ENCODE assay signal across 28 mouse cellular contexts in genomic region chr1:140226673-140227072, GRCm38 (mm10). TPM values are rescaled to one million over a fixed set of nuclear protein-coding genes. Genes with fewer than 3 reads are reported as not detected.
DNase-seq lines count a peak whose midpoint lies in the region; ATAC-seq and TF ChIP-seq lines count a peak whose summit lies in the region.
"Had no signal": no experiment of that assay in that cellular context is flagged by ENCODE, and none has a peak within 500 bp of the region (broad histone marks: within the 10 kb centered on the region; RNA-seq: fewer than 3 reads in every experiment).

No protein-coding gene starts in this region.

- H3K27ac ChIP-seq in stomach, embryonic 14.5 days (ENCODE audit: low read length), result no peak overlapping the region
- no peak overlapping the region for H3K27ac ChIP-seq in stomach, postnatal 0 days (replicated peaks)
- H3K27ac ChIP-seq: embryonic facial prominence, embryonic 15.5 days; gastrocnemius, adult 2 months; heart, embryonic 15.5 days; hindbrain, embryonic 12.5 days; hindbrain, embryonic 15.5 days had no signal

- 53% methylated on average over 8 of the region's 8 CpGs for WGBS in stomach, embryonic 14.5 days
- 32% methylated on average over 8 of the region's 8 CpGs for WGBS in stomach, postnatal 0 days

- no peaks in the 10 kb centered on the region for H3K36me3 ChIP-seq in stomach, embryonic 14.5 days (ENCODE audit: control insufficient read depth, insufficient read depth, low read length)
- no peaks in the 10 kb centered on the region for H3K36me3 ChIP-seq in stomach, postnatal 0 days (ENCODE audit: control insufficient read depth, insufficient read depth, low read length)
- H3K36me3 ChIP-seq: embryonic facial prominence, embryonic 15.5 days; G1E; heart, embryonic 12.5 days; heart, embryonic 15.5 days; hindbrain, embryonic 12.5 days; hindbrain, embryonic 15.5 days had no signal

- TF ChIP-seq EP300 in stomach, postnatal 0 days (optimal IDR thresholded peaks at IDR 0.05), result no peak

- TF ChIP-seq CTCF in stomach, postnatal 0 days (IDR thresholded peaks at IDR 0.05; ENCODE audit: low read depth), result no peak

- no peak overlapping the region for H3K4me2 ChIP-seq in stomach, embryonic 14.5 days (replicated peaks; ENCODE audit: low read depth, low read length)
- H3K4me2 ChIP-seq in stomach, postnatal 0 days (replicated peaks; ENCODE audit: low read depth), result no peak overlapping the region
- H3K4me2 ChIP-seq: embryonic facial prominence, embryonic 15.5 days; heart, embryonic 12.5 days; heart, embryonic 15.5 days; hindbrain, embryonic 12.5 days; hindbrain, embryonic 15.5 days had no signal

- intact Hi-C loops in heart, postnatal 10 days (cut with DNase I), result no loop called here

- H3K9me3 ChIP-seq in stomach, embryonic 14.5 days (ENCODE audit: control insufficient read depth, low read depth, low read length), result no peaks in the 10 kb centered on the region
- H3K9me3 ChIP-seq in stomach, postnatal 0 days (ENCODE audit: control insufficient read depth, low read length), result no peaks in the 10 kb centered on the region
- H3K9me3 ChIP-seq: embryonic facial prominence, embryonic 15.5 days; heart, embryonic 12.5 days; heart, embryonic 15.5 days; hindbrain, embryonic 12.5 days; hindbrain, embryonic 15.5 days had no signal

- H3K4me3 ChIP-seq in stomach, embryonic 14.5 days (ENCODE audit: low read depth, low read length), result no peak overlapping the region
- H3K4me3 ChIP-seq in stomach, postnatal 0 days (ENCODE audit: low read depth, low read length), result no peak overlapping the region
- H3K4me3 ChIP-seq: embryonic facial prominence, embryonic 15.5 days; gastrocnemius, adult 2 months; heart, embryonic 12.5 days; heart, embryonic 15.5 days; hindbrain, embryonic 12.5 days; hindbrain, embryonic 15.5 days had no signal

- H3K9ac ChIP-seq in stomach, embryonic 14.5 days (replicated peaks; ENCODE audit: low read depth, low read length), result no peak overlapping the region
- H3K9ac ChIP-seq in stomach, postnatal 0 days (ENCODE audit: low read length), result no peak overlapping the region
- H3K9ac ChIP-seq: embryonic facial prominence, embryonic 15.5 days; forebrain, postnatal 0 days; heart, embryonic 12.5 days; heart, embryonic 15.5 days; hindbrain, embryonic 12.5 days; hindbrain, embryonic 15.5 days had no signal

- no peaks in the 10 kb centered on the region for H3K27me3 ChIP-seq in stomach, embryonic 14.5 days (ENCODE audit: control insufficient read depth, insufficient read depth, low read length)
- H3K27me3 ChIP-seq in stomach, postnatal 0 days (ENCODE audit: control insufficient read depth, insufficient read depth, low read length), result no peaks in the 10 kb centered on the region
- H3K27me3 ChIP-seq: CH12.LX; embryonic facial prominence, embryonic 15.5 days; heart, embryonic 12.5 days; heart, embryonic 15.5 days; hindbrain, embryonic 12.5 days; hindbrain, embryonic 15.5 days had no signal

- DNase-seq in heart, adult 11 months, result peak; percentile 86
- DNase-seq in heart, postnatal 10 days, result no peak
- peak; percentile 30 for DNase-seq in stomach, postnatal 0 days (ENCODE audit: low spot score)
- DNase-seq in kidney, adult 9 months, result no peak
- no peak for DNase-seq in cerebellum, postnatal 10 days
- DNase-seq: adrenal gland, postnatal 14 days; B cell, adult 2 months; cerebellum, adult 11 months; cerebellum, adult 2 months; cerebellum, adult 9-11 months; cerebellum, postnatal 36 days; embryo, embryonic 11 days; forebrain, postnatal 0 days; gastrocnemius, adult 2 months; gastrocnemius, postnatal 14 days; heart, adult 18-20 months; heart, postnatal 14 days; heart, postnatal 4 days had no signal

- H3K4me1 ChIP-seq in stomach, embryonic 14.5 days (ENCODE audit: control insufficient read depth, insufficient read depth, low read length), result no peaks in the 10 kb centered on the region
- no peaks in the 10 kb centered on the region for H3K4me1 ChIP-seq in stomach, postnatal 0 days (replicated peaks; ENCODE audit: control insufficient read depth, insufficient read depth)
- H3K4me1 ChIP-seq: embryonic facial prominence, embryonic 15.5 days; heart, embryonic 12.5 days; heart, embryonic 15.5 days; hindbrain, embryonic 12.5 days; hindbrain, embryonic 15.5 days had no signal

- 0 out of 2 replicates have a peak, but pooled peaks have one; percentile 71 for ATAC-seq in stomach, embryonic 14.5 days (ENCODE audit: insufficient number of reproducible peaks, insufficient read depth, low FRiP score, low read depth)
- peak; percentile 86 for ATAC-seq in stomach, postnatal 0 days (ENCODE audit: low FRiP score, low TSS enrichment)
- ATAC-seq: forebrain, embryonic 14.5 days; forebrain, postnatal 0 days; Patski had no signal

RNA-seq across cellular contexts. Expression of gene Kcnt2, which starts 19.3 kb away (rescaled TPM):
- total RNA-seq in heart, postnatal 10 days (2021), result 1 to 10 TPM; 2.9 TPM
- 7.5 and 8.2 TPM in 2 replicates for polyA plus RNA-seq in stomach, embryonic 14.5 days (2014; fragmentation: Nextera tagmentation; extraction: Ambion mirVana)
- 0.57 and 0.71 TPM in 2 replicates for polyA plus RNA-seq in stomach, postnatal 0 days (2015; fragmentation: Nextera tagmentation; extraction: Ambion mirVana)
- total RNA-seq: CH12.LX had no signal
- polyA plus RNA-seq: G1E, Patski had no signal

RNA-seq across cellular contexts. Expression of gene Cfh, which starts 43.1 kb away (rescaled TPM):
- 10 to 100 TPM; 33.8 to 34.6 TPM for total RNA-seq in heart, postnatal 10 days (2021)
- 8.1 and 8.2 TPM in 2 replicates for polyA plus RNA-seq in stomach, embryonic 14.5 days (2014; fragmentation: Nextera tagmentation; extraction: Ambion mirVana)
- polyA plus RNA-seq in stomach, postnatal 0 days (2015; fragmentation: Nextera tagmentation; extraction: Ambion mirVana), result 4.7 and 5.3 TPM in 2 replicates
- total RNA-seq: CH12.LX had no signal
- polyA plus RNA-seq: G1E had no signal

Comparison
In these comparisons a context has a peak if more than half of its experiments do, and no peak if none do; other contexts are left out.
1. DNase-seq: peak in heart, adult 11 months (single experiment) and stomach, postnatal 0 days (single experiment); none in heart, postnatal 10 days (0 of 2), kidney, adult 9 months (single experiment) and cerebellum, postnatal 10 days (0 of 2).